Mouse (Mus musculus): ENCODE measurements around the gene Sbk1. TPM values are rescaled to one million over a fixed set of nuclear protein-coding genes. Genes with fewer than 3 reads are reported as not detected.
A peak's percentile ranks its signal among the peaks of the same experiment; 100 is the strongest.

Gene Sbk1
- total and polyA plus RNA-seq, 3 experiments, result 1.6 to 4.5 (median 4.2) TPM

DNA sequence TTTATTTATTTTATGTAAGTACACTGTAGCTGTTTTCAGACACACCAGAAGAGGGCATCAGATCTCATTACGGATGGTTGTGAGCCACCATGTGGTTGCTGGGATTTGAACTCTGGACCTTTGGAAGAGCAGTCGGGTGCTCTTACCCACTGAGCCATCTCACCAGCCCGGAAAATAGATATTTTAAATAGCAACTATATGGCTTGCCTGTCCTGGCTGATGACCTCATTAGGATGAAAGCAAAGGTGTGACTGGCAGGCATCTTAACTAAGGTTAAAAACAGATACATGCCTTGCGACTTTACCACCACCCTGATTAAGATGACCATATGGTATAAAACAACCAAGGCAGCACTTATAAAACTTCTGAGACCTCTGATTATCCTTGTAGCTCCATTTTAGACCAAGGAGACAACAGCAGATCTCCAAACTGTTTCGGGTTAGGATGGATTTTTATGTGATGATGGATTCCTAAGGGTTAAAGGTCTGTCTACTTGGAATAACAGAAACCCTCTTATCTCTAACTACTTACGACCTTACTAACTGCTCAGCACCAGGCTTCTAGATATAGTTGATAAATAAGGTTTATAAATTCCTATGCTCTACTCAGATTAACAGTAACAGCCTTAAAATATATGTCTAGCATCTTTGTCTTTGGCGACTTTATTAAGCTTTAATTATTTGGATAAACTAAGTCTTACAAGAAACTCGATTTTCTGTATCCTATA lies 39.9 kb upstream of the Sbk1 start:
- Histone ChIP-seq H3K4me2 (ENCODE audit: insufficient read depth, low read depth, poor library complexity, severe bottlenecking) (no peak overlapping the region), H3K79me2 (replicated peaks; ENCODE audit: control insufficient read depth, extremely low read depth, insufficient read depth, poor library complexity, severe bottlenecking) (no peaks in the 10 kb centered on the region), H3K36me3 (replicated peaks in 1 of 2; ENCODE audit: control insufficient read depth in 1 of 2, insufficient read depth in 1 of 2, low read length in 1 of 2) (no peaks in the 10 kb centered on the region), H3K27ac (ENCODE audit: insufficient read depth, low read depth) (no peak overlapping the region), H3K4me1 (ENCODE audit: control insufficient read depth in 1 of 2, insufficient read depth in 2 of 2) (peaks cover 7 to 8% of the 10 kb centered on the region in 2 experiments; a peak in 1 of 4 replicates), H3K4me3 (replicated peaks in 1 of 3; ENCODE audit: low read depth in 2 of 3, low read length in 2 of 3, poor library complexity in 1 of 3) (no peak overlapping the region), H3K9ac (ENCODE audit: insufficient read depth, low read depth) (no peak overlapping the region), H3K9me3 (replicated peaks; ENCODE audit: low read length) (no peaks in the 10 kb centered on the region), H3K27me3 (replicated peaks) (peaks cover 5% of the 10 kb centered on the region)
- TF ChIP-seq MAFK (IDR thresholded peaks at IDR 0.05; ENCODE audit: insufficient replicate concordance, low read length) (no peak), UBTF (IDR thresholded peaks at IDR 0.05; ENCODE audit: low read depth, low read length) (no peak), ZC3H11A (IDR thresholded peaks at IDR 0.05; ENCODE audit: low read depth, low read length) (no peak)
- dilution Hi-C loops (cut with MboI; ENCODE audit: extremely low pct_ligation_motif_present, extremely low pct_unique_long_range_greater_than_20kb, low sequenced_read_pairs) (no loop called here), in situ Hi-C loops (cut with MboI; ENCODE audit: low pct_ligation_motif_present, low pct_unique_long_range_greater_than_20kb, low sequenced_read_pairs) (no loop called here)
- no peak for DNase-seq (ENCODE audit: extremely low read depth)

DNA sequence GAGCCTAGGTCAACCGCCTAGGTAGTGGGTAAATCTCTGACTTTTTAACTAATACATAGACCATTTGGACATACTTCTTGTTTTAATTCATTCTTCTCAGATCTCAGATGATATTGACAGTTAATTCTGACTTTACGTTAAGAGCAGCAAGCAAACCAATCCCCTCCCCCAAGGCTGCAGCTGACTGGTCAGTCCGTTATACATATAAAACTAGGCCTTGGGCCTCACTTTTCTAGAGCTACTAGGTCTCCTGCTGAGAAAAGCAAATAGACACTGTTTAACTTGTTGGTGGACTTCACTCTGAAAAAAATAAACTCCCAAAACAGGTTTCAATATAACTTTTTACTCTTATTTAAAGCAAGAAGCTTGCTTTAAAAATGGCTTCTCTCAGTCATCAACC lies 37.8 kb upstream of the Sbk1 start:
- Histone ChIP-seq H3K27ac (ENCODE audit: insufficient read depth, low read depth) (no peak overlapping the region), H3K79me2 (replicated peaks; ENCODE audit: control insufficient read depth, extremely low read depth, insufficient read depth, poor library complexity, severe bottlenecking) (no peaks in the 10 kb centered on the region), H3K4me1 (ENCODE audit: control insufficient read depth in 1 of 2, insufficient read depth in 2 of 2) (peaks cover 7 to 8% of the 10 kb centered on the region in 2 experiments; a peak in 1 of 4 replicates), H3K9ac (ENCODE audit: insufficient read depth, low read depth) (no peak overlapping the region), H3K27me3 (replicated peaks) (no peaks in the 10 kb centered on the region), H3K4me3 (replicated peaks in 1 of 3; ENCODE audit: low read depth in 2 of 3, low read length in 2 of 3, poor library complexity in 1 of 3) (no peak overlapping the region), H3K4me2 (ENCODE audit: insufficient read depth, low read depth, poor library complexity, severe bottlenecking) (no peak overlapping the region), H3K36me3 (replicated peaks in 1 of 2; ENCODE audit: control insufficient read depth in 1 of 2, insufficient read depth in 1 of 2, low read length in 1 of 2) (no peaks in the 10 kb centered on the region), H3K9me3 (replicated peaks; ENCODE audit: low read length) (no peaks in the 10 kb centered on the region)
- no peak for DNase-seq (ENCODE audit: extremely low read depth)
- in situ Hi-C loops (cut with MboI; ENCODE audit: low pct_ligation_motif_present, low pct_unique_long_range_greater_than_20kb, low sequenced_read_pairs), result no loop called here
- dilution Hi-C loops (cut with MboI; ENCODE audit: extremely low pct_ligation_motif_present, extremely low pct_unique_long_range_greater_than_20kb, low sequenced_read_pairs), result no loop called here
- no peak for TF ChIP-seq UBTF (IDR thresholded peaks at IDR 0.05; ENCODE audit: low read depth, low read length)
- TF ChIP-seq MYC (IDR thresholded peaks at IDR 0.05; ENCODE audit: low read depth, low read length), result no peak
- no peak for TF ChIP-seq ETS1 (conservative IDR thresholded peaks at IDR 0.05; ENCODE audit: low read depth, low read length)

DNA sequence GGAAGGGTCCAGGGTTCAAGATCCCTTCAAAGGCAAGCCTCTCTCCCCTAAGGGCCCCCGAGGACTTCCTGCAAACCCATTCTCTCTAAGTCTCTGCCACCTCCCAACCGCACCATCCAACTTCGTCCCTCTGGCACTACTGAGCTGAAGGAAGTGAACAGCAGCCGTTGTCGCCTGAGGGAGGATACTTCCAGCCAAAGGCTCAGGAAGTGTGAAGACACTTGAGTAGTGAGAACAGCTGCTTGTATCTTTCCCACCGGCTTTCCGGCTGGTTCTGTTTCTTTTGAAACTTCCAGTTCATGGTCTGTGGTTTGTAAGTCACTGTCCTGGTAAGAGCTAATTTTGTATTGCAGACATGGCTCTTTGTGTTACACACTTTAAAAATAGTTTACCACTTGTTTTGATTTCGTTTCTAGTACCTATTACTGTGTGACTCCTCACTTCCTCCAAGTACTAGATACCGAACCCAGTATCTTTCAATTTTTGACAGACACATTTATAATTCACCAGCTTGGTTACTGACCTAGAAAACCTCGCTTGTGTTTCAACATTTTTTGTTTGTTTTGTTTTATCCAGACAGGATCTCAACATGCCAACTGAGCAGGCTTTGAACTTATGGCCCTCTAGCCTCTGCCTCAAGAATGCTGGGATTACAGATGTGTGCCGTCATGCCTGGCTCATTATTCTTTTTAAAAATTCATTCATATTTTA lies 36.2 kb upstream of the Sbk1 start:
- Histone ChIP-seq H3K4me1 (ENCODE audit: control insufficient read depth in 1 of 2, insufficient read depth in 2 of 2) (peaks cover 3 to 7% of the 10 kb centered on the region in 2 experiments; a peak in 1 of 4 replicates), H3K79me2 (replicated peaks; ENCODE audit: control insufficient read depth, extremely low read depth, insufficient read depth, poor library complexity, severe bottlenecking) (no peaks in the 10 kb centered on the region), H3K4me3 (replicated peaks in 1 of 3; ENCODE audit: low read depth in 2 of 3, low read length in 2 of 3, poor library complexity in 1 of 3) (no peak overlapping the region), H3K27ac (ENCODE audit: insufficient read depth, low read depth) (no peak overlapping the region), H3K27me3 (replicated peaks) (no peaks in the 10 kb centered on the region), H3K9ac (ENCODE audit: insufficient read depth, low read depth) (no peak overlapping the region), H3K9me3 (replicated peaks; ENCODE audit: low read length) (no peaks in the 10 kb centered on the region), H3K4me2 (ENCODE audit: insufficient read depth, low read depth, poor library complexity, severe bottlenecking) (0 out of 2 replicates have a peak overlapping the region, but pooled peaks have one; percentile 27), H3K36me3 (replicated peaks in 1 of 2; ENCODE audit: control insufficient read depth in 1 of 2, insufficient read depth in 1 of 2, low read length in 1 of 2) (no peaks in the 10 kb centered on the region)
- TF ChIP-seq IRF4 (IDR thresholded peaks at IDR 0.05; ENCODE audit: low read depth, low read length) (no peak), TCF12 (IDR thresholded peaks at IDR 0.05; ENCODE audit: low read depth, low read length) (no peak), MEF2A (IDR thresholded peaks at IDR 0.05; ENCODE audit: borderline replicate concordance, low read depth, low read length) (peak; percentile 62; the same call in 1 of the 2 replicates), ETS1 (conservative IDR thresholded peaks at IDR 0.05; ENCODE audit: low read depth, low read length) (0 out of 2 replicates have a peak, but pooled peaks have one; percentile 30), SMC3 (IDR thresholded peaks at IDR 0.05; ENCODE audit: low read depth, low read length) (no peak), EP300 (IDR thresholded peaks at IDR 0.05; ENCODE audit: low read length) (peak; percentile 26; the same call in 1 of the 2 replicates)
- DNase-seq (ENCODE audit: extremely low read depth), result no peak
- in situ Hi-C loops (cut with MboI; ENCODE audit: low pct_ligation_motif_present, low pct_unique_long_range_greater_than_20kb, low sequenced_read_pairs), result no loop called here
- dilution Hi-C loops (cut with MboI; ENCODE audit: extremely low pct_ligation_motif_present, extremely low pct_unique_long_range_greater_than_20kb, low sequenced_read_pairs), result no loop called here

Measured in CH12.LX (cell line).